Mouse (Mus musculus) G1E-ER4 (cell line): ENCODE results near the gene Trmu. TPM values are rescaled to one million over a fixed set of nuclear protein-coding genes. Genes with fewer than 3 reads are reported as not detected.

Source experiments
- GATA1 ChIP-seq: IDR thresholded peaks from one replicate; pipeline ENCODE4 v1.8.0; 2012; ENCODE audit warnings: low read length, inconsistent platforms
- polyA plus RNA-seq: library from polyadenylated mRNA; stranded (reverse); fragments of >175 nt; gene quantifications from 2 replicates; pipeline ENCODE4 v1.2.3, GENCODE M21; 2012

Trmu gene
- polyA plus RNA-seq, 1 experiment: 47.2 TPM

DNA sequence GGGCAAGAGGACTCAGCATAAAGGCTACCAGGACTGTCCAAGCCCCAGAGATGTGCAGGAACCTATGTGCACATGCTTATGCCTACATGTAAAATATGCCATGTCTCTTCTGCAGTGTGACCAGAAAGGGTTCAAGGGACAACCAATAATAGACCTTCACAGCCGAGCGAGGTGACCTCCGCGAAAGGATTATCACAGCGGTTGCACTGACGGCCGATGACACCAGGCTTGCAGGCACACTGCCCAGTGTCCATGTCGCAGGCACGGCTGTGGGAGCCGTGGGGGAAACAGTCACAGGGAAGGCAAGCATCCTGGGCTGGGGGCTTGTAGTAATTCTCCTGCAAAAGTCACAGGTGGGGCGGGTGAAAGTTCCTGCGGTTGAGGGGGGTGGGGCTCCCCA lies 49.0 kb downstream of the Trmu start:
- no peak for TF ChIP-seq GATA1

DNA sequence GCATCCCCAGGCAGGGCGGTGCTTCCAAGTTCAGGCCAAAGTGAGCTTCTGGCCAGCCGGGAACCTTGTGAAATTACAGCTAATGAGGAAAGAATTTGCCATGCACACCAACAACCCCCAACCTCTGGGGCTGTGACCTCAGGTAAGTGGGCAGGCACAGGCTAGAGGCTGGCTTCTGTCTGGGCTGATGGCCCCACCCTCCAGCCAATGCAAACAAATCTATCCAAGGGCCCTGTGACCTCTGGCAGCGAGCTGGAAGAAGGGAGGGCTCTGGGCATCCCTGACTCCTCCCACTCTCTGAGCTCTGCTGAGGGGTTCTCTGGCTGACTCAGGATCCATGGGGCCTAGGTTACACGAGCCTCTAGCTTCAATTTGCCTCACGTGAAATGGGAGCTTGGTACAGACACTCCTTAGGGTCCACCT lies 56.5 kb downstream of the Trmu start:
- no peak for TF ChIP-seq GATA1

Other genes starting within 250 kb of the Trmu start
- gene Ppara, start 144.3 kb upstream of the Trmu start, polyA plus RNA-seq: not detected in 2 replicates
- 14.2 and 19.5 TPM in 2 replicates for gene Cdpf1, start 67.6 kb upstream of the Trmu start, polyA plus RNA-seq
- gene Pkdrej, start 57.6 kb upstream of the Trmu start, polyA plus RNA-seq: not detected in 2 replicates
- 1.3 and 3.1 TPM in 2 replicates for gene Ttc38, start 47.0 kb upstream of the Trmu start, polyA plus RNA-seq
- gene Gtse1, start 19.6 kb upstream of the Trmu start, polyA plus RNA-seq: 87.8 and 97.1 TPM in 2 replicates
- 0.39 and 0.56 TPM in 2 replicates for gene Celsr1, start 154.5 kb downstream of the Trmu start, polyA plus RNA-seq
- gene Gramd4, start 178.4 kb downstream of the Trmu start, polyA plus RNA-seq: 30.9 and 33.5 TPM in 2 replicates